Mouse (Mus musculus) MEL (cell line): ENCODE data around the gene Odf4. TPM values are rescaled to one million over a fixed set of nuclear protein-coding genes. Genes with fewer than 3 reads are reported as not detected.
A peak's percentile ranks its signal among the peaks of the same experiment; 100 is the strongest.

Experiments
- DNase-seq: peaks from one replicate; pipeline ENCODE4 v3.0.0; 2011; ENCODE audit warnings: low read depth, low spot score
- H3K27ac ChIP-seq: 2 replicates; pipeline ENCODE4 v1.5.1; 2012; ENCODE audit warnings: low read depth, mild to moderate bottlenecking, control low read depth, low read length, moderate library complexity; ENCODE audit not compliant: control insufficient read depth
- H3K27me3 ChIP-seq, 2 experiments: fragments of 150-350 bp in 1 of 2; sonication (generic) in 1 of 2; 2 replicates each; pipeline ENCODE4 v1.6.1; 2012; ENCODE audit warnings: low read length in 2 of 2, mild to moderate bottlenecking in 2 of 2, improper control_type of control experiment in 1 of 2, moderate library complexity in 1 of 2; ENCODE audit not compliant: insufficient read depth in 2 of 2, control insufficient read depth in 1 of 2
- H3K36me3 ChIP-seq, 2 experiments: 2 replicates each; pipeline ENCODE4 v1.6.1; 2012 to 2014; ENCODE audit warnings: low read length in 2 of 2, improper control_type of control experiment in 1 of 2, inconsistent platforms in 1 of 2, mild to moderate bottlenecking in 1 of 2; ENCODE audit not compliant: insufficient read depth in 2 of 2, control insufficient read depth in 1 of 2
- H3K4me1 ChIP-seq, 2 experiments: fragments of 150-350 bp in 1 of 2; sonication (generic) in 1 of 2; 2 replicates each; pipeline ENCODE4 v1.6.1; 2012; ENCODE audit warnings: low read length in 2 of 2, improper control_type of control experiment in 1 of 2, mild to moderate bottlenecking in 1 of 2; ENCODE audit not compliant: insufficient read depth in 2 of 2, control insufficient read depth in 1 of 2
- H3K4me3 ChIP-seq, 2 experiments: fragments of 150-350 bp in 1 of 2; sonication (generic) in 1 of 2; 2 replicates each; pipeline ENCODE4 v1.5.1; 2012; ENCODE audit warnings: low read depth in 2 of 2, low read length in 2 of 2, mild to moderate bottlenecking in 2 of 2, moderate library complexity in 2 of 2, control low read depth in 1 of 2, improper control_type of control experiment in 1 of 2; ENCODE audit not compliant: control insufficient read depth in 1 of 2, insufficient read depth in 1 of 2
- H3K79me2 ChIP-seq: 2 replicates; pipeline ENCODE4 v1.6.1; 2012; ENCODE audit warnings: mild to moderate bottlenecking, low read length, moderate library complexity; ENCODE audit not compliant: control insufficient read depth, poor library complexity, insufficient read depth
- H3K9ac ChIP-seq: 2 replicates; pipeline ENCODE4 v1.6.1; 2012; ENCODE audit warnings: low read depth, mild to moderate bottlenecking, control low read depth, low read length, moderate library complexity; ENCODE audit not compliant: control insufficient read depth, poor library complexity, severe bottlenecking
- H3K9me3 ChIP-seq: fragments of 150-350 bp; sonication (generic); replicated peaks from 2 replicates; pipeline ENCODE4 v1.6.1; 2012; ENCODE audit warnings: mild to moderate bottlenecking, low read length, improper control_type of control experiment, moderate library complexity; ENCODE audit not compliant: insufficient read depth
- BHLHE40 ChIP-seq: IDR thresholded peaks from 2 replicates; pipeline ENCODE4 v1.6.1; 2012; ENCODE audit warnings: low read depth, mild to moderate bottlenecking, inconsistent platforms, low read length, improper control_type of control experiment, borderline replicate concordance
- CHD1 ChIP-seq: IDR thresholded peaks from 2 replicates; pipeline ENCODE4 v1.6.1; 2012; ENCODE audit warnings: low read depth, mild to moderate bottlenecking, inconsistent platforms, low read length, improper control_type of control experiment
- CHD2 ChIP-seq: IDR thresholded peaks from 2 replicates; pipeline ENCODE4 v1.6.1; 2011; ENCODE audit warnings: low read length, improper control_type of control experiment
- CTCF ChIP-seq, 3 experiments: IDR thresholded peaks in 2 of 3; conservative IDR thresholded peaks in 1 of 3; 2 replicates each; pipeline ENCODE4 v1.5.1; 2011 to 2012; ENCODE audit warnings: low read length in 3 of 3, low read depth in 2 of 3, mild to moderate bottlenecking in 2 of 3, improper control_type of control experiment in 1 of 3, inconsistent platforms in 1 of 3, mixed read lengths in 1 of 3, moderate library complexity in 1 of 3; ENCODE audit not compliant: control insufficient read depth in 1 of 3, insufficient read depth in 1 of 3, poor library complexity in 1 of 3, severe bottlenecking in 1 of 3
- E2F4 ChIP-seq: IDR thresholded peaks from 2 replicates; pipeline ENCODE4 v1.6.1; 2011; ENCODE audit warnings: low read depth, low read length, improper control_type of control experiment, borderline replicate concordance
- ELF1 ChIP-seq: IDR thresholded peaks from 2 replicates; pipeline ENCODE4 v1.6.1; 2014; ENCODE audit warnings: low read depth, mild to moderate bottlenecking, inconsistent platforms, low read length, improper control_type of control experiment, moderate library complexity
- EP300 ChIP-seq, 2 experiments: IDR thresholded peaks; 2 replicates each; pipeline ENCODE4 v1.6.1; 2011; ENCODE audit warnings: improper control_type of control experiment in 2 of 2, low read length in 2 of 2, low read depth in 1 of 2, mild to moderate bottlenecking in 1 of 2
- ETS1 ChIP-seq: IDR thresholded peaks from 2 replicates; pipeline ENCODE4 v1.6.1; 2012; ENCODE audit warnings: low read depth, mild to moderate bottlenecking, inconsistent platforms, low read length, improper control_type of control experiment, moderate library complexity
- GABPA ChIP-seq: IDR thresholded peaks from 2 replicates; pipeline ENCODE4 v1.6.1; 2012; ENCODE audit warnings: low read depth, mild to moderate bottlenecking, inconsistent platforms, low read length, improper control_type of control experiment, moderate library complexity
- GATA1 ChIP-seq: IDR thresholded peaks from 2 replicates; pipeline ENCODE4 v1.6.1; 2011; ENCODE audit warnings: low read depth, low read length, improper control_type of control experiment
- HCFC1 ChIP-seq: IDR thresholded peaks from 2 replicates; pipeline ENCODE4 v1.6.1; 2012; ENCODE audit warnings: low read depth, mild to moderate bottlenecking, inconsistent platforms, low read length, improper control_type of control experiment, moderate library complexity
- JUND ChIP-seq: IDR thresholded peaks from 2 replicates; pipeline ENCODE4 v1.6.1; 2011; ENCODE audit warnings: low read depth, mild to moderate bottlenecking, improper control_type of control experiment, low read length
- KAT2A ChIP-seq: conservative IDR thresholded peaks from 2 replicates; pipeline ENCODE4 v1.6.1; 2012; ENCODE audit warnings: low read depth, low read length, improper control_type of control experiment, inconsistent platforms
- MAFK ChIP-seq: IDR thresholded peaks from 2 replicates; pipeline ENCODE4 v1.6.1; 2011; ENCODE audit warnings: low read depth, mild to moderate bottlenecking, low read length, improper control_type of control experiment, borderline replicate concordance
- MAX ChIP-seq: IDR thresholded peaks from 2 replicates; pipeline ENCODE4 v1.6.1; 2011; ENCODE audit warnings: low read length, improper control_type of control experiment
- MAZ ChIP-seq: IDR thresholded peaks from 2 replicates; pipeline ENCODE4 v1.6.1; 2012; ENCODE audit warnings: low read depth, mild to moderate bottlenecking, inconsistent platforms, low read length, improper control_type of control experiment
- MEF2A ChIP-seq: IDR thresholded peaks from 2 replicates; pipeline ENCODE4 v1.6.1; 2014; ENCODE audit warnings: low read depth, mild to moderate bottlenecking, inconsistent platforms, low read length, improper control_type of control experiment; ENCODE audit not compliant: poor library complexity, insufficient replicate concordance, severe bottlenecking; ENCODE audit errors: extremely low read depth
- MXI1 ChIP-seq: IDR thresholded peaks from 2 replicates; pipeline ENCODE4 v1.6.1; 2011; ENCODE audit warnings: mild to moderate bottlenecking, low read depth, low read length, improper control_type of control experiment
- MYB ChIP-seq: IDR thresholded peaks from 2 replicates; pipeline ENCODE4 v1.6.1; 2011; ENCODE audit warnings: mild to moderate bottlenecking, low read depth, low read length, improper control_type of control experiment
- MYC ChIP-seq: IDR thresholded peaks from 2 replicates; pipeline ENCODE4 v1.6.1; 2011; ENCODE audit warnings: low read depth, mild to moderate bottlenecking, low read length, improper control_type of control experiment, moderate library complexity
- NELFE ChIP-seq: IDR thresholded peaks from 2 replicates; pipeline ENCODE4 v1.6.1; 2011; ENCODE audit warnings: low read depth, low read length, improper control_type of control experiment
- NRF1 ChIP-seq: IDR thresholded peaks from 2 replicates; pipeline ENCODE4 v1.6.1; 2014; ENCODE audit warnings: low read depth, mild to moderate bottlenecking, inconsistent platforms, low read length, improper control_type of control experiment, moderate library complexity; ENCODE audit not compliant: poor library complexity, insufficient read depth, severe bottlenecking
- POLR2AphosphoS2 ChIP-seq: IDR thresholded peaks from 2 replicates; pipeline ENCODE4 v1.6.1; 2011; ENCODE audit warnings: low read length, improper control_type of control experiment
- RCOR1 ChIP-seq: IDR thresholded peaks from 2 replicates; pipeline ENCODE4 v1.6.1; 2012; ENCODE audit warnings: low read depth, mild to moderate bottlenecking, inconsistent platforms, low read length, improper control_type of control experiment
- SIN3A ChIP-seq: IDR thresholded peaks from 2 replicates; pipeline ENCODE4 v1.6.1; 2012; ENCODE audit warnings: low read length, improper control_type of control experiment, inconsistent platforms
- SMC3 ChIP-seq: IDR thresholded peaks from 2 replicates; pipeline ENCODE4 v1.6.1; 2011; ENCODE audit warnings: low read depth, low read length, improper control_type of control experiment
- TAL1 ChIP-seq: IDR thresholded peaks from 2 replicates; pipeline ENCODE4 v1.6.1; 2012; ENCODE audit warnings: mild to moderate bottlenecking, inconsistent platforms, low read length, moderate library complexity, mixed read lengths
- TBP ChIP-seq: IDR thresholded peaks from 2 replicates; pipeline ENCODE4 v1.8.0; 2011; ENCODE audit warnings: low read depth, low read length, improper control_type of control experiment
- TCF12 ChIP-seq: IDR thresholded peaks from 2 replicates; pipeline ENCODE4 v1.6.1; 2014; ENCODE audit warnings: low read depth, mild to moderate bottlenecking, inconsistent platforms, low read length, improper control_type of control experiment, moderate library complexity
- UBTF ChIP-seq: IDR thresholded peaks from 2 replicates; pipeline ENCODE4 v1.6.1; 2012; ENCODE audit warnings: low read depth, mild to moderate bottlenecking, inconsistent platforms, low read length, improper control_type of control experiment, moderate library complexity, borderline replicate concordance; ENCODE audit not compliant: insufficient read depth
- USF1 ChIP-seq: IDR thresholded peaks from 2 replicates; pipeline ENCODE4 v1.6.1; 2014; ENCODE audit warnings: low read depth, mild to moderate bottlenecking, inconsistent platforms, low read length, improper control_type of control experiment, moderate library complexity
- USF2 ChIP-seq, 2 experiments: IDR thresholded peaks; 2 replicates each; pipeline ENCODE4 v1.6.1; 2011 to 2012; ENCODE audit warnings: improper control_type of control experiment in 2 of 2, low read length in 2 of 2, borderline replicate concordance in 1 of 2, inconsistent platforms in 1 of 2, low read depth in 1 of 2, mild to moderate bottlenecking in 1 of 2; ENCODE audit not compliant: insufficient read depth in 1 of 2
- ZC3H11A ChIP-seq: IDR thresholded peaks from 2 replicates; pipeline ENCODE4 v1.6.1; 2012; ENCODE audit warnings: low read depth, mild to moderate bottlenecking, inconsistent platforms, low read length, improper control_type of control experiment
- ZKSCAN1 ChIP-seq: IDR thresholded peaks from 2 replicates; pipeline ENCODE4 v1.6.1; 2012; ENCODE audit warnings: low read depth, mild to moderate bottlenecking, inconsistent platforms, low read length, improper control_type of control experiment, moderate library complexity
- ZMIZ1 ChIP-seq: IDR thresholded peaks from 2 replicates; pipeline ENCODE4 v1.6.1; 2012; ENCODE audit warnings: low read depth, mild to moderate bottlenecking, inconsistent platforms, low read length, improper control_type of control experiment, moderate library complexity
- ZNF384 ChIP-seq: IDR thresholded peaks from 2 replicates; pipeline ENCODE4 v1.6.1; 2012; ENCODE audit warnings: low read depth, mild to moderate bottlenecking, inconsistent platforms, low read length, improper control_type of control experiment
- polyA plus RNA-seq, 2 experiments: library from polyadenylated mRNA; stranded (reverse) in 1 of 2; unstranded in 1 of 2; fragments of >175 nt in 1 of 2; fragments of >200 nt in 1 of 2; gene quantifications; 2 replicates each; pipeline versions ENCODE4 v1.2.1 to v1.2.4; 2012; ENCODE audit warnings: low replicate concordance in 2 of 2, low read depth in 1 of 2; ENCODE audit not compliant: insufficient read length in 2 of 2, insufficient read depth in 1 of 2, missing spikeins in 1 of 2
- total RNA-seq: library from RNA; depleted of rRNA; stranded (reverse); fragments of 300-350 nt; gene quantifications from 2 replicates; pipeline ENCODE4 v1.2.3, GENCODE M21; 2012

The Odf4 gene
- total and polyA plus RNA-seq, 3 experiments, result not detected

DNA sequence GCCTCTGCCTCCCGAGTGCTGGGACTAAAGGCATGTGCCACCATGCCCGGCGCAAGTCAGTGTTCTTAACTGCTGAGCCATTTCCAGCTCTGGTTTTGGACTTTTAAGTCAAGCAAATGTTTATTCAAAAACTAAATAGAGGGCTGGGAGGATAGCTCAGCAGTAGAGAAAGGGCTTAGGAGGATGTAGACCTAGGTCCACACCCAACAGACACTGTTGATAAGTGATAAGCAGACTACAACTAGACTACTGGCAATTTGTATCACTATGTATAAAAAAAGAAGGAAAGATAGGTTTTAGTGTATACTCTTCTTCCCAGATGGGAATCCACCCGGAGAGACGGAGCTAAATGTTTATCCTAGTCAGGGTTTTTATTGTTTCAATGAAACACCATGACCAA is 30.6 kb downstream of the Odf4 start:
- H3K9ac ChIP-seq, result peak overlapping the region; percentile 21; the same call in 1 of the 2 replicates
- H3K27ac ChIP-seq, result peak overlapping the region; percentile 95
- H3K27me3 ChIP-seq, result no peaks in the 10 kb centered on the region
- peaks cover 0 to 36% of the 10 kb centered on the region in 2 experiments; a peak in 2 of 4 replicates for H3K36me3 ChIP-seq
- no peaks in the 10 kb centered on the region; the same call in 1 of the 2 replicates for H3K79me2 ChIP-seq
- H3K9me3 ChIP-seq, result no peaks in the 10 kb centered on the region
- no peak overlapping the region for H3K4me3 ChIP-seq
- DNase-seq, result peak; percentile 89
- H3K4me1 ChIP-seq, result peaks cover 6 to 60% of the 10 kb centered on the region in 2 experiments
- TF ChIP-seq ELF1 (no peak), GABPA (no peak), SIN3A (no peak; the same call in 1 of the 2 replicates), MYC (peak; percentile 13; the same call in 1 of the 2 replicates), UBTF (no peak), CTCF (IDR thresholded peaks at IDR 0.05 in 2 of 3, conservative IDR thresholded peaks at IDR 0.05 in 1 of 3; ENCODE audit: control insufficient read depth in 1 of 3, insufficient read depth in 1 of 3, low read depth in 2 of 3, low read length in 3 of 3, poor library complexity in 1 of 3, severe bottlenecking in 1 of 3) (no peak), POLR2AphosphoS2 (no peak), KAT2A (no peak), ETS1 (peak; percentile 36; the same call in 1 of the 2 replicates), NRF1 (no peak), ZNF384 (peak; percentile 67), MEF2A (no peak), ZKSCAN1 (no peak), JUND (no peak), NELFE (no peak; the same call in 1 of the 2 replicates), GATA1 (peak; percentile 93), BHLHE40 (no peak), EP300 (IDR thresholded peaks at IDR 0.05; ENCODE audit: low read depth in 1 of 2, low read length in 2 of 2) (peak; percentile 87 to 88), MAFK (peak; percentile 50; the same call in 1 of the 2 replicates), MXI1 (no peak), TBP (no peak), ZC3H11A (no peak), MYB (peak; percentile 56; the same call in 1 of the 2 replicates), MAX (no peak), SMC3 (no peak), TCF12 (peak; percentile 76), USF1 (no peak), ZMIZ1 (no peak), CHD2 (no peak), HCFC1 (no peak), E2F4 (no peak), MAZ (no peak), USF2 (IDR thresholded peaks at IDR 0.05; ENCODE audit: borderline replicate concordance in 1 of 2, insufficient read depth in 1 of 2, low read depth in 1 of 2, low read length in 2 of 2) (no peak), RCOR1 (peak; percentile 64), TAL1 (peak; percentile 62), CHD1 (no peak)
